In the genomic region with DNA sequence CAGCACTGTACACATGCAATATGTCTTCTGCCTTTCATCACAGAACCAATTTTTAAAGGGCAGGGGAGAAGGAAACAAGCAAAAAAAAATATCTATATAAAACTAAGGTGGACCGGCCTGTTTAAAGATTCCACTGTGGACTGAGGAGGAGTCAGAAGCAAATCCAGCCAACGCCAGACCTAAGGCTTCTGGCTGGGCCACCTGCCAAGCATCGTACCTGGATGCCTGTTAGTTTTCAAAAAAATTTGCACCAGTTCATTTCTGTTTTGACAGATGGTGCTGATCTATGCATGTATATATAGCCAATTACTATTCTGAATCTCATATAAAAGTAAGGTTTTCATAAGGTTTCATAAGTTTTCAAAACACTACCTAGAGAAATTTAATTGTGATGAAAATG, we compare ENCODE assay signal across 16 mouse cellular contexts. TPM values are rescaled to one million over a fixed set of nuclear protein-coding genes. Genes with fewer than 3 reads are reported as not detected.
A peak's percentile ranks its signal among the peaks of the same experiment; 100 is the strongest.
DNase-seq lines count a peak whose midpoint lies in the region; ATAC-seq lines count a peak whose summit lies in the region.
"Had no signal": no experiment of that assay in that cellular context is flagged by ENCODE, and none has a peak within 500 bp of the region (broad histone marks: within the 10 kb centered on the region; RNA-seq: fewer than 3 reads in every experiment).

No protein-coding gene starts in this region.

- DNase-seq in cerebellum, adult 11-12 months = peak; percentile 26
- peak; percentile 33 for DNase-seq in cerebellum, adult 8-10 months
- peak; percentile 16 to 37 for DNase-seq in cerebellum, postnatal 14 days
- no peak for DNase-seq in thymus, postnatal 10 days (ENCODE audit: low spot score in 2 of 2)
- DNase-seq in heart, postnatal 25 days (ENCODE audit: low spot score) = no peak
- DNase-seq: adrenal gland, adult 8-10 months; adrenal gland, postnatal 36 days; gastrocnemius, postnatal 10 days; heart, adult 18-20 months; heart, postnatal 10 days; kidney, adult 11 months had no signal

- intact Hi-C loops in heart, postnatal 25 days (cut with DNase I) = no loop called here

- no peak for ATAC-seq in CD4-positive, CD25-positive, alpha-beta regulatory T cell, adult 4 months
- ATAC-seq: forebrain, embryonic 15.5 days; hindbrain, postnatal 0 days had no signal

RNA-seq across cellular contexts. Expression of gene Tpd52l1, which starts 50.1 kb away (rescaled TPM):
- polyA plus RNA-seq in CD4-positive, CD25-positive, alpha-beta regulatory T cell, adult 4 months (2017; shearing (Covaris generic)) = not detected
- 1 to 10 TPM; 3.5 to 4.4 TPM for total RNA-seq in heart, postnatal 25 days (2021)
- total RNA-seq: G1E; hematopoietic stem cell, adult 5-6 weeks had no signal
- polyA plus RNA-seq: G1E had no signal

Comparison
In these comparisons a context has a peak if more than half of its experiments do, and no peak if none do; other contexts are left out.
1. DNase-seq: peak in cerebellum, adult 11-12 months (single experiment), cerebellum, adult 8-10 months (single experiment) and cerebellum, postnatal 14 days (2 of 2); none in thymus, postnatal 10 days (0 of 2) and heart, postnatal 25 days (single experiment).